Mouse (Mus musculus) cerebellum, adult 2 months (tissue): ENCODE results near the gene Babam2.

Experiments
- CTCF ChIP-seq: fragments of 200-500 bp; IDR thresholded peaks from 2 replicates; pipeline ENCODE4 v1.5.1; 2011; ENCODE audit warnings: low read depth, mild to moderate bottlenecking, control low read depth, low read length, moderate library complexity, borderline replicate concordance; ENCODE audit not compliant: insufficient read depth
- POLR2A ChIP-seq: fragments of 200-500 bp; IDR thresholded peaks from 2 replicates; pipeline ENCODE4 v1.6.1; 2011; ENCODE audit warnings: low read length, control low read depth, borderline replicate concordance; ENCODE audit not compliant: insufficient read depth

DNA sequence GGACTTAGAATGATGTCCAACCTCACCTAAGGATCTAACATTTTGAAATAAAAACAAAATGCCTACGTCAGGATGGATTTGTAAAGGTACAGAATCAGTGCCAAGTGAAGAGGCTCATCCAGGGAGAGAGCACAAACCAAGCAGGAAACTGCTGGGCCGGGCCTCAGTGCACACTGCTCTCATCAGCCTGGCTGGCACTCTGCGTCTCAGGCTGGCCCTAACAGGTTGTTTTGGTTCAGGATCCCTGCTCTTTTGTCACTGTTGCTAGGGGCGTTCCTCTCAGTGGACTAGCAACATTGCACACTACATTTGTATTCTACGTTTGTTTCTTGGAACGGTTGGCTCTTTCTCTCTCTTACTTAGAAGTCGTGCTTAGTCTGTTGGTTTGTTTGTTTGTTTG, 231.5 kb downstream of the Babam2 start:
- TF ChIP-seq POLR2A = no peak
- no peak for TF ChIP-seq CTCF
